Mouse (Mus musculus) limb, embryonic 11.5 days (tissue): ENCODE measurements around the gene Tsr2. TPM values are rescaled to one million over a fixed set of nuclear protein-coding genes. Genes with fewer than 3 reads are reported as not detected.

Experiments used
- ATAC-seq: fragments of 200-750 bp; cut with Nextera tagmentation; 2 replicates; pipeline ENCODE4 v1.8.0; 2017; ENCODE audit warnings: low read depth; ENCODE audit not compliant: insufficient number of reproducible peaks, low FRiP score, low TSS enrichment
- DNase-seq: peaks from one replicate; pipeline ENCODE4 v3.0.0-alpha.2; 2015; ENCODE audit warnings: low spot score
- H3K27ac ChIP-seq: fragments of 300-500 bp; sonication (generic); replicated peaks from 2 replicates; pipeline ENCODE4 v1.5.1; 2014; ENCODE audit warnings: low read depth, mild to moderate bottlenecking, low read length
- H3K27me3 ChIP-seq: fragments of 300-500 bp; sonication (generic); 2 replicates; pipeline ENCODE4 v1.6.1; 2014; ENCODE audit warnings: mild to moderate bottlenecking, low read length, mixed read lengths; ENCODE audit not compliant: control insufficient read depth, insufficient read depth
- H3K36me3 ChIP-seq: fragments of 300-500 bp; sonication (generic); 2 replicates; pipeline ENCODE4 v1.6.1; 2014; ENCODE audit warnings: mild to moderate bottlenecking, low read length, moderate library complexity, mixed read lengths; ENCODE audit not compliant: control insufficient read depth, insufficient read depth
- H3K4me1 ChIP-seq: fragments of 300-500 bp; sonication (generic); 2 replicates; pipeline ENCODE4 v1.6.1; 2014; ENCODE audit warnings: low read length, mixed read lengths; ENCODE audit not compliant: control insufficient read depth, insufficient read depth
- H3K4me2 ChIP-seq: fragments of 300-500 bp; sonication (generic); 2 replicates; pipeline ENCODE4 v1.6.1; 2014; ENCODE audit warnings: low read depth, mild to moderate bottlenecking, moderate library complexity; ENCODE audit not compliant: severe bottlenecking
- H3K4me3 ChIP-seq: fragments of 300-500 bp; sonication (generic); 2 replicates; pipeline ENCODE4 v1.5.1; 2014; ENCODE audit warnings: low read depth, low read length
- H3K9ac ChIP-seq: fragments of 300-500 bp; sonication (generic); 2 replicates; pipeline ENCODE4 v1.6.1; 2014; ENCODE audit warnings: mild to moderate bottlenecking, low read length
- H3K9me3 ChIP-seq: fragments of 300-500 bp; sonication (generic); 2 replicates; pipeline ENCODE4 v1.6.1; 2016; ENCODE audit warnings: low read length; ENCODE audit not compliant: control insufficient read depth
- WGBS: fragments of 180-500 bp; shearing (Covaris S2); extraction: QIAGEN DNeasy Blood & Tissue Kit; methylation state at CpG from one replicate; pipeline ENCODE4 v1.1.7; 2014; 5-methylcytosine and 5-hydroxymethylcytosine counted together
- polyA plus RNA-seq: library from polyadenylated mRNA; unstranded; fragments of >200 nt; fragmentation: Nextera tagmentation; extraction: Ambion mirVana; gene quantifications from 2 replicates; pipeline ENCODE4 v1.2.1, GENCODE M21; 2014

Gene Tsr2
- polyA plus RNA-seq, 1 experiment from 2014 or later, result 57.2 TPM

- H3K4me2 ChIP-seq, result no peak overlapping the region
- H3K9me3 ChIP-seq, result no peaks in the 10 kb centered on the region
- no peak for ATAC-seq
- H3K4me3 ChIP-seq, result no peak overlapping the region
- H3K36me3 ChIP-seq, result peaks cover 6% of the 10 kb centered on the region; the same call in 1 of the 2 replicates
- no peaks in the 10 kb centered on the region for H3K27me3 ChIP-seq
- no peak overlapping the region for H3K9ac ChIP-seq
- DNase-seq, result no peak
- H3K27ac ChIP-seq, result no peak overlapping the region
- 81% methylated on average over 2 of the region's 2 CpGs for WGBS
- H3K4me1 ChIP-seq, result no peaks in the 10 kb centered on the region
Observed at GRCm38 (mm10) chrX:151085599-151085998, 10.7 kb downstream of the Tsr2 start.

- H3K4me2 ChIP-seq, result no peak overlapping the region
- no peak overlapping the region for H3K9ac ChIP-seq
- H3K4me1 ChIP-seq, result no peaks in the 10 kb centered on the region
- no peaks in the 10 kb centered on the region for H3K9me3 ChIP-seq
- H3K27me3 ChIP-seq, result no peaks in the 10 kb centered on the region
- H3K4me3 ChIP-seq, result no peak overlapping the region
- WGBS, result 91% methylated on average over 4 of the region's 4 CpGs
- no peak for ATAC-seq
- no peak overlapping the region for H3K27ac ChIP-seq
- DNase-seq, result no peak
- peaks cover 2% of the 10 kb centered on the region; the same call in 1 of the 2 replicates for H3K36me3 ChIP-seq
Observed at GRCm38 (mm10) chrX:151076941-151077485, 19.3 kb downstream of the Tsr2 start.

DNA sequence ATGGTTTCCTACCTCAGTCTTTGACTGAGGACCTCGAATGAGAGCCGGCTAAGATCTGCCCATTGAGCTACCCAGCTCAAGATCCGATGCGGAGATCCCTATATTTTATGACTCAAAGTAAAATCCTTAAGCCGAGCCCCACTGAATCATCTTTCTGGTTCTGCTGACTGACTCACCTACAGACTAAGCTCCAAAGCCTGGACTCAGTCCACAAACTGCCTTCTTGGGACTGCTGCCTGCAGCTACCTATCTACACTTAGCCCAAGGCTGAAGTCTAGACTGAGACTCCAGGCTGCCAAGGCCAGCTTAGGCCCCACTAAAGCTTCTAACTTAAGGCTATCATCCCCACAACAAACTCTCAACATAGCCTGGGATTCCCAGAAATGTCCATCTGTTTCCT is 20.3 kb downstream of the Tsr2 start:
- no peak for DNase-seq
- H3K27ac ChIP-seq, result no peak overlapping the region
- H3K4me2 ChIP-seq, result no peak overlapping the region
- H3K4me3 ChIP-seq, result no peak overlapping the region
- peaks cover 2% of the 10 kb centered on the region; the same call in 1 of the 2 replicates for H3K36me3 ChIP-seq
- WGBS, result 97% methylated on average over 5 of the region's 5 CpGs
- no peaks in the 10 kb centered on the region for H3K4me1 ChIP-seq
- H3K9me3 ChIP-seq, result no peaks in the 10 kb centered on the region
- no peak overlapping the region for H3K9ac ChIP-seq
- no peaks in the 10 kb centered on the region for H3K27me3 ChIP-seq
- no peak for ATAC-seq

GRCm38 (mm10) chrX:151067876-151068275 is 28.5 kb downstream of the Tsr2 start:
- no peak for ATAC-seq

GRCm38 (mm10) chrX:151066071-151066666 is 30.2 kb downstream of the Tsr2 start:
- DNase-seq (no peak), ATAC-seq (no peak)
- no peak overlapping the region for H3K9ac ChIP-seq
- no peaks in the 10 kb centered on the region for H3K27me3 ChIP-seq
- H3K4me3 ChIP-seq, result no peak overlapping the region
- no peaks in the 10 kb centered on the region for H3K36me3 ChIP-seq
- no peak overlapping the region for H3K4me2 ChIP-seq
- no peaks in the 10 kb centered on the region for H3K4me1 ChIP-seq
- 86% methylated on average over 7 of the region's 7 CpGs for WGBS
- no peaks in the 10 kb centered on the region for H3K9me3 ChIP-seq
- H3K27ac ChIP-seq, result no peak overlapping the region

More at GRCm38 (mm10) chrX:151067876-151068275, 28.5 kb downstream of the Tsr2 start:
- DNase-seq, result no peak
- no peaks in the 10 kb centered on the region for H3K27me3 ChIP-seq
- H3K27ac ChIP-seq, result no peak overlapping the region
- no peaks in the 10 kb centered on the region for H3K9me3 ChIP-seq
- H3K4me1 ChIP-seq, result no peaks in the 10 kb centered on the region
- 91% methylated on average over 5 of the region's 5 CpGs for WGBS
- no peak overlapping the region for H3K4me2 ChIP-seq
- H3K9ac ChIP-seq, result no peak overlapping the region
- no peak overlapping the region for H3K4me3 ChIP-seq
- H3K36me3 ChIP-seq, result no peaks in the 10 kb centered on the region; the same call in 1 of the 2 replicates

DNA sequence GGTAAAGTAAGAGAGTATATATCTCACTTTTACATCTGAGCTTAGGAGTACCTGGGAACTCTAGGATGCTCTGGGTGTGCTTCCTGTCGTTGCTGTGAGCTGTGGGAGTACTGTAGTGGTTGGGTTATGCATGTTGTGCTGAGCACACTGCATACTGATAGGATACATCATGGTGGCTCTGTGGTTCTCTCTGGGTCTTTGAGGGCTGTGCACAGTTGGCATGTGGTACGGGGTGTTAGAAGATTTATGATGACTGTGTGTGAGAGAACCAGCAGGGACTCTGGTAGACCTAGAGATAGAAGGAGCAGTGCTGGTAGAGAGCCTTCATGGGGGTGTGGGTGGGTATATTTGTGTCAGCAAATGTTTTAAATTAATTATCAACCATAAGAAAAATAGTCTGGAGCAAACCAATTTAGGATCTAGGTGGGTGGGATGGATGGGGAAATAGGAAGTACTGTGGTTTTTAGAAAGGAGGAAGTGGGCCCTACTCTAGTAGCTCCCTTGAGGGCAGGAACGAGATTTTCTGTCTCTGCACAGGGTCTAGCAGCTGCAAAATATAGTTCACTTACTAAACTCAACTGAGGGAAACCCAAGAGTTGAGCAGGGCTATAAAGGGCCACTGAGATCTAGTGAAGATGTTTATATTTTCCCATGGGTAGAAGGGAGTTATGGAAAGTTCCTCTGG is 34.6 kb downstream of the Tsr2 start:
- no peak overlapping the region for H3K4me2 ChIP-seq
- H3K4me1 ChIP-seq, result no peaks in the 10 kb centered on the region
- no peaks in the 10 kb centered on the region for H3K9me3 ChIP-seq
- H3K4me3 ChIP-seq, result no peak overlapping the region
- ATAC-seq (no peak), DNase-seq (no peak)
- no peak overlapping the region for H3K9ac ChIP-seq
- 57% methylated on average over 3 of the region's 3 CpGs for WGBS
- H3K27me3 ChIP-seq, result 0 out of 2 replicates have a peak, but pooled peaks cover 2% of the 10 kb centered on the region
- H3K36me3 ChIP-seq, result no peaks in the 10 kb centered on the region
- H3K27ac ChIP-seq, result no peak overlapping the region

- no peaks in the 10 kb centered on the region for H3K9me3 ChIP-seq
- 0 out of 2 replicates have a peak, but pooled peaks cover 2% of the 10 kb centered on the region for H3K27me3 ChIP-seq
- no peak overlapping the region for H3K4me2 ChIP-seq
- no peaks in the 10 kb centered on the region for H3K36me3 ChIP-seq
- WGBS, result 73% methylated on average over 1 of the region's 1 CpGs
- H3K9ac ChIP-seq, result no peak overlapping the region
- H3K4me1 ChIP-seq, result peaks cover 3% of the 10 kb centered on the region; the same call in 1 of the 2 replicates
- H3K4me3 ChIP-seq, result no peak overlapping the region
- DNase-seq (no peak), ATAC-seq (no peak)
- no peak overlapping the region for H3K27ac ChIP-seq
Observed at GRCm38 (mm10) chrX:151059346-151059745, 37.0 kb downstream of the Tsr2 start.

- Histone ChIP-seq H3K4me2 (no peak overlapping the region), H3K9me3 (no peaks in the 10 kb centered on the region), H3K27me3 (0 out of 2 replicates have a peak, but pooled peaks cover 2% of the 10 kb centered on the region), H3K4me1 (peaks cover 7% of the 10 kb centered on the region; the same call in 1 of the 2 replicates), H3K36me3 (no peaks in the 10 kb centered on the region), H3K4me3 (no peak overlapping the region), H3K27ac (no peak overlapping the region), H3K9ac (no peak overlapping the region)
- 0 out of 2 replicates have a peak, but pooled peaks have one; percentile 61 for ATAC-seq
- peak; percentile 27 for DNase-seq
- WGBS, result 23% methylated on average over 1 of the region's 1 CpGs
Observed at GRCm38 (mm10) chrX:151055559-151055958, 40.8 kb downstream of the Tsr2 start.
